Mouse (Mus musculus) spleen, adult 12 weeks (tissue): ENCODE results near the gene Stk4.

Experiments used
- DNase-seq: peaks from one replicate; pipeline ENCODE4 v3.0.0; 2022; ENCODE audit warnings: low spot score

Stk4 gene

GRCm38 (mm10) chr2:164081577-164081976 is 11.5 kb downstream of the Stk4 start:
- DNase-seq: no peak

GRCm38 (mm10) chr2:164082175-164082574 is 12.1 kb downstream of the Stk4 start:
- DNase-seq: no peak

GRCm38 (mm10) chr2:164083609-164084341 is 13.7 kb downstream of the Stk4 start:
- DNase-seq: peak; percentile 55

- DNase-seq: peak; percentile 13
These were observed 14.2 kb downstream of the Stk4 start for GRCm38 (mm10) chr2:164084342-164084700.

DNA sequence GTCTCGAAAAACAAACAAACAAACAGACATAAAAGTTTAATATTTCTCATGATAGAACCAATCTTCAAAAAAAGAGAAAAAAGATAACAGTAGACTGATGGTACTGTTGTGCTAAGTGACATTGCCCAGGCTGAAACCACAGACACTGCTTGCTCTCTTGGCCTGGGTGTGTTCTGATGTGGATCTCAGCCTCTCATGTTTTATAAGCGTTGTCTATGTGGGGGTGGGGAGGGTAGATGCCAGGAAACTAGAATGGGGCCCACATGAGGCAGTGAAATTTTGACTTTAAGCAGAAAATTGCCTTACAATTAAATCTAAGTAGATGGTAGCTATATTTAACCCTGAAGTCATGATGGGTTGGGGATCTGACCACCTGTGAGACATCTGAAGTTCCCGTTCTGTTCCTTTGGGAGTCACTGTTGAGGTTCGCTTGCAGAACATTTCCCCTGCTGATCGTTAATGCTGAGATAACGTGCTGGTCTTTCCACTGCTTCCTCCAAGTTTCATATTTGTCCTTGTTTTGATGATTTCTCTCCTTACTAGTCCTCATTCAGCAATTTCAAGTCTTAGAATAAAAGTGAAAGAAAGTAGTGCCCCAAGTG is 17.4 kb downstream of the Stk4 start:
- DNase-seq: no peak

DNA sequence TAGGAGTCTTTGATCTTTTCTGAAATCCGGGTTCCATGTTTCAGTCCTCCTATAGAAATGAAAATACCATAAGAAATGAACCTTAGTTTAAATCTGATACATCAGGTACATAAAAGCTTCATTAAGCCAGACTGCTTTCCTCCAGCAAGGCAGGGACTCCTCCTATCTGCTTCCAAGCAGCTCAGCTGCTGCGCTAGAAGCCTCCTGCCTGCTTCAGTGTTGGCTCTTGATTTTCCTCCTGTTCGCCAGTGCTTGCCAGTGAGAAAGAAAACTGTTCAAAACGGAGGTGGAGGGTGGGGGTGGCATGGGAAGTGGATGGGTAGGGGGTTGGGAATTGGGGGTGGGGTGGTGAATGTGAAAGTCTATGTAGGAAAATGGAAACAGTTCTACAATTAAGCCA is 19.4 kb downstream of the Stk4 start:
- DNase-seq: no peak

- no peak for DNase-seq
These were observed 24.0 kb downstream of the Stk4 start for GRCm38 (mm10) chr2:164094152-164094551.

GRCm38 (mm10) chr2:164098603-164099250 is 28.6 kb downstream of the Stk4 start:
- DNase-seq: no peak

- no peak for DNase-seq
These were observed 31.8 kb downstream of the Stk4 start for GRCm38 (mm10) chr2:164101936-164102335.

GRCm38 (mm10) chr2:164102366-164102765 is 32.2 kb downstream of the Stk4 start:
- no peak for DNase-seq

GRCm38 (mm10) chr2:164103501-164103900 is 33.4 kb downstream of the Stk4 start:
- no peak for DNase-seq

DNA sequence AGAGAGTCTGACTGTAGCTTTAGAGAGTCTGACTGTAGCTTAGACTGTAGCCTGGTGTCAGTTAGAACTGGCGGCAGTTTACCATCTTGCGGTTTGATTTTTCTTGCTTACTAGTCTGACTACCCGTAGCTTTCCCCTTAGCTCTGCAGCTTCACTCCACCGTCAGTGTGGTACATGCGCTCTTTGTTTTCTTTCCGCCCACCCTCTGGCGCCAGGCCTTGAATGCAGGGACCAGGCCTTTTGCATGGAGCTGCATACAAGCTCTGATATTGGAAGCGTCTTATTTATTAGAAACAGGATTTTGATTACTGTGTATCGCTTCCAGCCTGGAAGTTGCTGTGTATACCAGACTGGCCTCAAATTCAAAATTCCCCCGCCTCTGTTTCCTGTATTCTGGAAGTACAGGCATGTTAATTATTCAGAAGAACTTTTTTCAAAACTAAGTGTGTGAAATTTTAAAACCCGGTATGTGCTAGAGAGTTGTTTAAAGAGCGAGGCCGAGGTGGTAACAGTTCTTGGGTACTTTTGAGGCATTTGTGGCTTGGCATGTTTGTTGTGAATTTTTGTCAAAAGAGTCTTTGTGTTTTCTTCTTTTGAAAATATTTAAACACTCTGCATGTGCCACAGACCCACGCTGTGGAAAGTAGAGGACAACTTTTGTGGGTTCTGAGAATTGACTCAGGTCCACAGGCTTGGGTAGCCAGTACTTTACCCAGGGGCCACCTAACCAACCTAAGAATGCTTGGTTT is 36.3 kb downstream of the Stk4 start:
- no peak for DNase-seq

DNA sequence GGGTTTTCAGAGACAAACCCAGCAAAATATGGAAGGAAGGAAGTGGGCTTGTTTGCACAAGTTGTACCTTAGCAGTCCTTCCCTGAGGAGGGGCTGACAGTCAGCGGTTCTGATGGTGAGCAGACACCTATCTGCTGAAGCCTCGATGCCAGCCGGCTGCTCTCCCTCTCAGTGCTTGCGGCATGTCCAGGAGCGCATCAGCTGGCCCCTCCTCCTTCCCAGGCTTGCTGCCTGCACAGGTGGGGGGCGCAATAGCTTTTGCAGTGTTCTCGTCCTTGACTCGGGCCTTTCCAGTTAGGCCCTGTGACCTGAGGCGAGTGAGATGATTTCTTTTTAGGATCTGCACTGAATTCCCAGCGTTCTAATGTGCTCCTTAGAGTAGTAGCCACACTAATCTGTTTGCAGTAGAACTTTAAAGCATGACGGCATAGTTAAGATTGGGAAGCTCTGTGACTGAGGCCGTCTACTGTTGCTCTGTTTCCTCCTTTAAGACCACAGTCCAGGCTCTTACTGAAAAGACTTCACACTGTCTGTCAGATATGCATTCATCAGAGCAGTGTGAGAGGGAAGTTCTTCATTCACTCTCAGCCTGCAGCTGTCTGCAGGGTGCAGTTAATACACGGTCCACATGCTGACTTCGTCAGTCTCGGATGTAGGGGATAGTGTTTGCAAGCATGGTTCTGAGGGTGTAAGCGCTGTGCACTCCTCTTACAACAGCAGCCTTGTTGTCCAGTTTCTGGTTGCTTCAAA is 37.2 kb downstream of the Stk4 start:
- DNase-seq: no peak

GRCm38 (mm10) chr2:164108501-164108900 is 38.4 kb downstream of the Stk4 start:
- no peak for DNase-seq

DNA sequence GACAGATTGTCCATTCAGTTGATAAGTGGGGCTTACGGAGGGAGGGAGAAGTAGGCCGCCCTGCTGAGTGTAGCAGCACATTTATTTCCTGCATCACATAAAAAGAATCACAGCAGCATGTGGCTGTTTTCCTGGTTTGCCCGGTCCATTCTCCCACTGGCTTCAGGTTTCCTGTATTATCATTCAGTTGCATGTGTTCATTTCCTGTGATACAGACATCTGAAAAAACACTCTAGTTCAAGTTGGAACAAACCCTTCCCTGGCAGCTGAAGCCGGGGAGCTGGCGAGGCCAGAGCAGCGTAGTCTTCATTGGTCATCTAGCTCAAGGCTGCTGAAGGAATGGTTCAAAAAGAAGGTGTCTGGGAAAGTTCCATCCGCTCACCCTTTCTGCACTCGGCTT is 41.4 kb downstream of the Stk4 start:
- DNase-seq: no peak

DNA sequence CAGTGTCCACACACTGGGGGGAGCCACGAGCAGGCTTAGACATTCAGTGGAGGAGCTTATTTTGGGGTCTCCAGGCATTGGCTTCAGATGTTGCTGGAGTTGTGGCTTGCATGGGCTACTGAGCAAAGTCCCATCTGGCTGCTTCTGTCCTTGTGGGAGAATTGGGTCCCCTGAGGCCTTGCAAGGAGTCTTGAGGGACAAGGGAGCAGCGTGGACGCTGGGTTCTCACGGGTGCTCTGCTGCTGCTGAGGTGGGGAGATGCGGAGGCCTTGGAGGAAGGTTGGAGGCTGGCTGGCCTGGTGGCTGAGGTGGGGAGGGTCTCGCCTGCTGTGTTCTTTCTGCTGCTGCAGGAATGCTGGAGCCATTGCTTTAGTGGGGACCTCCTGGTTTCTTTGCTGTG is 43.9 kb downstream of the Stk4 start:
- DNase-seq: no peak

DNA sequence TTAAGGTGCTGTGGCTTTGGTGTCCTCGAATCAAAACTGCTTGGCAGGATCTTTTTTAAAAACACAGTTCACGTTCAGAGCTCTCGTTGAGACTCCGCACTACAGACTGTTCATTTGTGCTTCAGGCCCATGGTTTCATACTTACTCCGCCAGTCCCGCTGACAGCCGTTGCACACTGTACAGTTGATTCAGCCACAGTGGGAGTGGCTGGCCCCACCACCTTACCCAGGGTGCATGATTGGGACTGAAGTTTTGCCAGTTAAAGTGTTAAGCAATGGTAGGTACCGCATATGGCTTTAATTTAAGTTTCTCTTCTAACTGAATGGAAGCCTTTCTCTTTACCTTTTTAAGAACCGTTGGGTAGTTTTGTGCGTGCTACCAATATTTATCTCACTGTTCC is 45.4 kb downstream of the Stk4 start:
- DNase-seq: no peak

DNA sequence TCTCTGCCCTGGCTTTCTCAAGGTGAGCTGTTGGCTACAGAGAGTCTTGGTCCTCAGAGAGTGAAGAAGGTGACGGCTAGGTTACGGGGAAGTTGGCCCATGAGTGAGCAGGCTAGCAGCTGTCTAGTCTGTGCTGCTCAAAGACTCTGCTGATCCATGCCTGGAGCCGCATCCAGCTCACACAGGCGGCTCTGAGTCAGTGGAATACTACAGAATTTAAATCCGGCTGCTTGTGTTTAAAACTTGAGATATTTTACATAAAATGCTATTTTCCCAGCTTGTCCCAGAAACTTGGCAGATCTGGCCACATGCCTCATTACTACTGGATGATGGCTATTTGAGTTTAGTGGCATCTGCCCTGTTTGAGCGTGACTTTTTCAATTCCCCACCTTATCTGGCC is 49.4 kb downstream of the Stk4 start:
- DNase-seq: no peak

DNA sequence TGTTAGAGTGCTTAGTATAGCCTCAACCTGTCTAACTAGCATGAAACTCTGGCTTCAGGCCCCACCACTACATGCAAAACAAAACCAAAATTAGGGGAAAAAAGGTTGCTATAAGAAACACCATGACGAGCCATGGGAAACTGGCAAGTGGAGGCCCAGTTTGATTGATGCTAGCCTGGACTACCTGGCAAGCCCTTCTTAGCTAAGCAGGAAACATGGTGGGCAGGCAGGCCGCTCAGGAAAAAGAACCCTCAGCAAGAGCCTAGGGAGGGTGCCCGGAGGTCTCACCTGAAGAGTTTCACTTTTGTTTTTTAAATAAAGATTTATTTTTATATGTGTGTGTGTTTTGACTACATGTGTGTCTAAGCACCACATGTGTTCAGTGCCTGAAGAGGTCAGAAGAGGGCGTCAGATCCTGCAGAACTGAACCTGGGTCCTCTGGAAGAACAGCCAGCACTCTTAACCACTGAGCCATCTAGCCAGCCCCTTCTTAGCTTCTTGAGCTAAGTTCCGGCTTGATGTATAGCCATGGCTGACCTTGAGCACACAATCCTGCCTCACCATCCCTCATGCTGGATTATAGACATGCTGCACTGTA is 53.1 kb downstream of the Stk4 start:
- no peak for DNase-seq

GRCm38 (mm10) chr2:164126533-164126955 is 56.4 kb downstream of the Stk4 start:
- no peak for DNase-seq

- DNase-seq: no peak
These were observed 57.2 kb downstream of the Stk4 start for GRCm38 (mm10) chr2:164127297-164127696.
